Mouse (Mus musculus): Measurements from ENCODE around the gene Pdzrn3. TPM values are rescaled to one million over a fixed set of nuclear protein-coding genes. Genes with fewer than 3 reads are reported as not detected.

The Pdzrn3 gene
- polyA plus RNA-seq, 1 experiment from 2014 or later: 6.3 TPM

- Histone ChIP-seq H3K4me3 (ENCODE audit: low read length) (no peak overlapping the region), H3K36me3 (ENCODE audit: control insufficient read depth, insufficient read depth, low read length) (no peaks in the 10 kb centered on the region), H3K9me3 (ENCODE audit: control insufficient read depth, low read length) (no peaks in the 10 kb centered on the region), H3K9ac (ENCODE audit: low read depth, low read length) (no peak overlapping the region), H3K27me3 (replicated peaks; ENCODE audit: control insufficient read depth, insufficient read depth, low read length) (no peaks in the 10 kb centered on the region), H3K4me2 (ENCODE audit: low read depth, low read length) (no peak overlapping the region), H3K27ac (ENCODE audit: low read length) (no peak overlapping the region), H3K4me1 (ENCODE audit: control insufficient read depth, insufficient read depth, low read length) (peaks cover 49% of the 10 kb centered on the region)
- ATAC-seq: no peak
- WGBS: 69% methylated on average over 1 of the region's 1 CpGs
Measured at GRCm38 (mm10) chr6:101268266-101268665, 109.4 kb downstream of the Pdzrn3 start.

GRCm38 (mm10) chr6:101266787-101267186, 110.9 kb downstream of the Pdzrn3 start:
- Histone ChIP-seq H3K27ac (ENCODE audit: low read length) (no peak overlapping the region), H3K27me3 (replicated peaks; ENCODE audit: control insufficient read depth, insufficient read depth, low read length) (no peaks in the 10 kb centered on the region), H3K4me3 (ENCODE audit: low read length) (no peak overlapping the region), H3K4me2 (ENCODE audit: low read depth, low read length) (no peak overlapping the region), H3K9me3 (ENCODE audit: control insufficient read depth, low read length) (no peaks in the 10 kb centered on the region), H3K36me3 (ENCODE audit: control insufficient read depth, insufficient read depth, low read length) (no peaks in the 10 kb centered on the region), H3K4me1 (ENCODE audit: control insufficient read depth, insufficient read depth, low read length) (peaks cover 35% of the 10 kb centered on the region), H3K9ac (ENCODE audit: low read depth, low read length) (no peak overlapping the region)
- ATAC-seq: peak; percentile 24; the same call in 1 of the 2 replicates
- WGBS: 16% methylated on average over 1 of the region's 1 CpGs

- Histone ChIP-seq H3K27me3 (replicated peaks; ENCODE audit: control insufficient read depth, insufficient read depth, low read length) (no peaks in the 10 kb centered on the region), H3K9me3 (ENCODE audit: control insufficient read depth, low read length) (no peaks in the 10 kb centered on the region), H3K4me2 (ENCODE audit: low read depth, low read length) (no peak overlapping the region), H3K4me1 (ENCODE audit: control insufficient read depth, insufficient read depth, low read length) (peaks cover 11% of the 10 kb centered on the region; the same call in 1 of the 2 replicates), H3K36me3 (ENCODE audit: control insufficient read depth, insufficient read depth, low read length) (no peaks in the 10 kb centered on the region), H3K27ac (ENCODE audit: low read length) (no peak overlapping the region), H3K4me3 (ENCODE audit: low read length) (no peak overlapping the region), H3K9ac (ENCODE audit: low read depth, low read length) (no peak overlapping the region)
- no peak for ATAC-seq
- 40% methylated on average over 4 of the region's 4 CpGs for WGBS
Measured at GRCm38 (mm10) chr6:101263544-101263943, 114.2 kb downstream of the Pdzrn3 start.

GRCm38 (mm10) chr6:101261513-101261912, 116.2 kb downstream of the Pdzrn3 start:
- H3K4me1 ChIP-seq (ENCODE audit: control insufficient read depth, insufficient read depth, low read length): no peaks in the 10 kb centered on the region; the same call in 1 of the 2 replicates
- no peak overlapping the region for H3K4me3 ChIP-seq (ENCODE audit: low read length)
- H3K27me3 ChIP-seq (replicated peaks; ENCODE audit: control insufficient read depth, insufficient read depth, low read length): no peaks in the 10 kb centered on the region
- WGBS: 6% methylated on average over 4 of the region's 4 CpGs
- no peaks in the 10 kb centered on the region for H3K36me3 ChIP-seq (ENCODE audit: control insufficient read depth, insufficient read depth, low read length)
- no peak for ATAC-seq
- H3K4me2 ChIP-seq (ENCODE audit: low read depth, low read length): no peak overlapping the region
- no peak overlapping the region for H3K9ac ChIP-seq (ENCODE audit: low read depth, low read length)
- no peak overlapping the region for H3K27ac ChIP-seq (ENCODE audit: low read length)
- H3K9me3 ChIP-seq (ENCODE audit: control insufficient read depth, low read length): no peaks in the 10 kb centered on the region

- Histone ChIP-seq H3K4me1 (ENCODE audit: control insufficient read depth, insufficient read depth, low read length) (no peaks in the 10 kb centered on the region; the same call in 1 of the 2 replicates), H3K4me2 (ENCODE audit: low read depth, low read length) (no peak overlapping the region), H3K9ac (ENCODE audit: low read depth, low read length) (no peak overlapping the region), H3K9me3 (ENCODE audit: control insufficient read depth, low read length) (no peaks in the 10 kb centered on the region), H3K36me3 (ENCODE audit: control insufficient read depth, insufficient read depth, low read length) (no peaks in the 10 kb centered on the region), H3K27me3 (replicated peaks; ENCODE audit: control insufficient read depth, insufficient read depth, low read length) (no peaks in the 10 kb centered on the region), H3K4me3 (ENCODE audit: low read length) (no peak overlapping the region), H3K27ac (ENCODE audit: low read length) (no peak overlapping the region)
- 76% methylated on average over 5 of the region's 5 CpGs for WGBS
- no peak for ATAC-seq
Measured at GRCm38 (mm10) chr6:101259411-101259810, 118.3 kb downstream of the Pdzrn3 start.

- H3K4me2 ChIP-seq (ENCODE audit: low read depth, low read length): no peak overlapping the region
- H3K9ac ChIP-seq (ENCODE audit: low read depth, low read length): no peak overlapping the region
- H3K9me3 ChIP-seq (ENCODE audit: control insufficient read depth, low read length): no peaks in the 10 kb centered on the region
- 86% methylated on average over 6 of the region's 6 CpGs for WGBS
- no peaks in the 10 kb centered on the region for H3K36me3 ChIP-seq (ENCODE audit: control insufficient read depth, insufficient read depth, low read length)
- no peak for ATAC-seq
- H3K27me3 ChIP-seq (replicated peaks; ENCODE audit: control insufficient read depth, insufficient read depth, low read length): no peaks in the 10 kb centered on the region
- peaks cover 6% of the 10 kb centered on the region for H3K4me1 ChIP-seq (ENCODE audit: control insufficient read depth, insufficient read depth, low read length)
- no peak overlapping the region for H3K27ac ChIP-seq (ENCODE audit: low read length)
- H3K4me3 ChIP-seq (ENCODE audit: low read length): no peak overlapping the region
Measured at GRCm38 (mm10) chr6:101257418-101257817, 120.3 kb downstream of the Pdzrn3 start.

- H3K9ac ChIP-seq (ENCODE audit: low read depth, low read length): no peak overlapping the region
- no peaks in the 10 kb centered on the region for H3K9me3 ChIP-seq (ENCODE audit: control insufficient read depth, low read length)
- no peak overlapping the region for H3K4me3 ChIP-seq (ENCODE audit: low read length)
- ATAC-seq: no peak
- WGBS: 44% methylated on average over 4 of the region's 4 CpGs
- peaks cover 22% of the 10 kb centered on the region for H3K4me1 ChIP-seq (ENCODE audit: control insufficient read depth, insufficient read depth, low read length)
- no peak overlapping the region for H3K4me2 ChIP-seq (ENCODE audit: low read depth, low read length)
- no peaks in the 10 kb centered on the region for H3K27me3 ChIP-seq (replicated peaks; ENCODE audit: control insufficient read depth, insufficient read depth, low read length)
- H3K27ac ChIP-seq (ENCODE audit: low read length): no peak overlapping the region
- no peaks in the 10 kb centered on the region for H3K36me3 ChIP-seq (ENCODE audit: control insufficient read depth, insufficient read depth, low read length)
Measured at GRCm38 (mm10) chr6:101254652-101255051, 123.0 kb downstream of the Pdzrn3 start.

- Histone ChIP-seq H3K4me1 (ENCODE audit: control insufficient read depth, insufficient read depth, low read length) (peaks cover 22% of the 10 kb centered on the region), H3K9me3 (ENCODE audit: control insufficient read depth, low read length) (no peaks in the 10 kb centered on the region), H3K36me3 (ENCODE audit: control insufficient read depth, insufficient read depth, low read length) (no peaks in the 10 kb centered on the region), H3K4me3 (ENCODE audit: low read length) (no peak overlapping the region), H3K4me2 (ENCODE audit: low read depth, low read length) (no peak overlapping the region), H3K27ac (ENCODE audit: low read length) (no peak overlapping the region), H3K27me3 (replicated peaks; ENCODE audit: control insufficient read depth, insufficient read depth, low read length) (no peaks in the 10 kb centered on the region), H3K9ac (ENCODE audit: low read depth, low read length) (no peak overlapping the region)
- no peak for ATAC-seq
- WGBS: 67% methylated on average over 12 of the region's 12 CpGs
Measured at GRCm38 (mm10) chr6:101251916-101252603, 125.6 kb downstream of the Pdzrn3 start.

- no peak overlapping the region for H3K4me3 ChIP-seq (ENCODE audit: low read length)
- H3K27me3 ChIP-seq (replicated peaks; ENCODE audit: control insufficient read depth, insufficient read depth, low read length): no peaks in the 10 kb centered on the region
- H3K9ac ChIP-seq (ENCODE audit: low read depth, low read length): no peak overlapping the region
- peaks cover 22% of the 10 kb centered on the region for H3K4me1 ChIP-seq (ENCODE audit: control insufficient read depth, insufficient read depth, low read length)
- no peaks in the 10 kb centered on the region for H3K36me3 ChIP-seq (ENCODE audit: control insufficient read depth, insufficient read depth, low read length)
- H3K4me2 ChIP-seq (ENCODE audit: low read depth, low read length): no peak overlapping the region
- H3K27ac ChIP-seq (ENCODE audit: low read length): no peak overlapping the region
- no peaks in the 10 kb centered on the region for H3K9me3 ChIP-seq (ENCODE audit: control insufficient read depth, low read length)
- WGBS: 66% methylated on average over 5 of the region's 5 CpGs
- ATAC-seq: no peak
Measured at GRCm38 (mm10) chr6:101251160-101251559, 126.5 kb downstream of the Pdzrn3 start.

- Histone ChIP-seq H3K4me2 (ENCODE audit: low read depth, low read length) (no peak overlapping the region), H3K4me3 (ENCODE audit: low read length) (no peak overlapping the region), H3K9me3 (ENCODE audit: control insufficient read depth, low read length) (no peaks in the 10 kb centered on the region), H3K27me3 (replicated peaks; ENCODE audit: control insufficient read depth, insufficient read depth, low read length) (no peaks in the 10 kb centered on the region), H3K4me1 (ENCODE audit: control insufficient read depth, insufficient read depth, low read length) (peaks cover 11% of the 10 kb centered on the region; the same call in 1 of the 2 replicates), H3K9ac (ENCODE audit: low read depth, low read length) (no peak overlapping the region), H3K36me3 (ENCODE audit: control insufficient read depth, insufficient read depth, low read length) (no peaks in the 10 kb centered on the region), H3K27ac (ENCODE audit: low read length) (no peak overlapping the region)
- no peak for ATAC-seq
- 83% methylated on average over 4 of the region's 4 CpGs for WGBS
Measured at GRCm38 (mm10) chr6:101246137-101246536, 131.6 kb downstream of the Pdzrn3 start.
